Mouse (Mus musculus) duodenum, adult 2 months (tissue): ENCODE results near the gene Col4a3bp. TPM values are rescaled to one million over a fixed set of nuclear protein-coding genes. Genes with fewer than 3 reads are reported as not detected.

ENCODE experiments used
- polyA plus RNA-seq: library from polyadenylated mRNA; depleted of rRNA; stranded (reverse); fragments of >200 nt; gene quantifications from 2 replicates; pipeline ENCODE4 v1.2.3, GENCODE M21; 2012; ENCODE audit warnings: low replicate concordance; rRNA removed

Col4a3bp gene
- 7.0 and 11.3 TPM in 2 replicates for polyA plus RNA-seq

GRCm38 (mm10) chr13:96542081-96542889, at the start of gene Col4a3bp, which contains the start of gene Polk:
Gene Col4a3bp, plus strand, starts transcription at chr13:96542618.
Gene Polk, minus strand, starts transcription at chr13:96542579.

GRCm38 (mm10) chr13:96670406-96671077, 128.1 kb downstream of the Col4a3bp start, which contains the start of gene Hmgcr:
Gene Hmgcr, minus strand, starts transcription at chr13:96670936.

Other genes starting within 250 kb of the Col4a3bp start
- 1.7 and 2.0 TPM in 2 replicates for gene Poc5, start 154.3 kb upstream of the Col4a3bp start, polyA plus RNA-seq
- 1.9 TPM in 1 of 2 replicates, not detected in the other for gene Ankdd1b, start 71.4 kb upstream of the Col4a3bp start, polyA plus RNA-seq
- gene Gm17622, start 51.9 kb upstream of the Col4a3bp start, polyA plus RNA-seq: not detected in 2 replicates
- gene Polk, start within 50 bp of the Col4a3bp start, polyA plus RNA-seq: 0.06 and 0.19 TPM in 2 replicates
- 7.0 and 7.7 TPM in 2 replicates for gene Hmgcr, start 128.3 kb downstream of the Col4a3bp start, polyA plus RNA-seq
- gene Ankrd31, start 205.7 kb downstream of the Col4a3bp start, polyA plus RNA-seq: not detected in 2 replicates